Mouse (Mus musculus): ENCODE measurements around the gene 0610012G03Rik. TPM values are rescaled to one million over a fixed set of nuclear protein-coding genes. Genes with fewer than 3 reads are reported as not detected.
"Not testable (repeated sequence)": the region's sequence is repeated elsewhere in the genome, so short reads cannot be mapped to it uniquely, and the experiment has no call there.

The 0610012G03Rik gene
- polyA plus RNA-seq (2016; fragmentation: Nextera tagmentation; extraction: Ambion mirVana): 80.5 and 85.5 TPM in 2 replicates

- under 1% methylated on average over 55 of the region's 55 CpGs for WGBS
- H3K4me1 ChIP-seq: peaks cover 31% of the 10 kb centered on the region
- no peaks in the 10 kb centered on the region for H3K27me3 ChIP-seq (replicated peaks)
Measured at GRCm38 (mm10) chr16:31948345-31948774, at the start of gene 0610012G03Rik, which contains the start of gene Ncbp2. 0610012G03Rik (minus strand) TSS chr16:31948494. Ncbp2 (plus strand) TSS chr16:31948513.

GRCm38 (mm10) chr16:31996371-31996770, 48.1 kb upstream of the 0610012G03Rik start:
- Histone ChIP-seq H3K27ac (no peak overlapping the region), H3K4me2 (replicated peaks) (no peak overlapping the region)
- WGBS: 90% methylated on average over 5 of the region's 5 CpGs

More at GRCm38 (mm10) chr16:31948345-31948774, at the start of gene 0610012G03Rik, which contains the start of gene Ncbp2:
- peak; percentile 90 for ATAC-seq (ENCODE audit: low FRiP score, low read depth)
- no peaks in the 10 kb centered on the region for H3K9me3 ChIP-seq
- H3K4me2 ChIP-seq (replicated peaks): peak within 1 kb of the TSS; percentile 65
- H3K9ac ChIP-seq: peak within 1 kb of the TSS; percentile 88
- peak within 1 kb of the TSS; percentile 87 for H3K27ac ChIP-seq
- H3K36me3 ChIP-seq: peaks cover 15% of the 10 kb centered on the region; the same call in 1 of the 2 replicates
- peak within 1 kb of the TSS; percentile 87 for H3K4me3 ChIP-seq

GRCm38 (mm10) chr16:31993946-31994345, 45.7 kb upstream of the 0610012G03Rik start:
- Histone ChIP-seq H3K36me3 (peaks cover 27% of the 10 kb centered on the region), H3K4me1 (no peaks in the 10 kb centered on the region), H3K4me3 (no peak overlapping the region), H3K9me3 (no peaks in the 10 kb centered on the region), H3K27ac (no peak overlapping the region), H3K9ac (no peak overlapping the region), H3K4me2 (replicated peaks) (no peak overlapping the region), H3K27me3 (replicated peaks) (no peaks in the 10 kb centered on the region)
- ATAC-seq (ENCODE audit: low FRiP score, low read depth): no peak

More at GRCm38 (mm10) chr16:31996371-31996770, 48.1 kb upstream of the 0610012G03Rik start:
- H3K9me3 ChIP-seq: no peaks in the 10 kb centered on the region
- no peak overlapping the region for H3K9ac ChIP-seq
- peaks cover 14% of the 10 kb centered on the region for H3K36me3 ChIP-seq
- H3K27me3 ChIP-seq (replicated peaks): no peaks in the 10 kb centered on the region
- H3K4me3 ChIP-seq: no peak overlapping the region
- ATAC-seq (ENCODE audit: low FRiP score, low read depth): no peak
- H3K4me1 ChIP-seq: peaks cover 2% of the 10 kb centered on the region; the same call in 1 of the 2 replicates

GRCm38 (mm10) chr16:31993195-31993594, 44.9 kb upstream of the 0610012G03Rik start:
- Histone ChIP-seq H3K36me3 (peaks cover 34% of the 10 kb centered on the region), H3K27ac (no peak overlapping the region)
- WGBS: 98% methylated on average over 4 of the region's 4 CpGs

GRCm38 (mm10) chr16:31992039-31992438, 43.7 kb upstream of the 0610012G03Rik start:
- H3K9me3 ChIP-seq: no peaks in the 10 kb centered on the region
- WGBS: 51% methylated on average over 1 of the region's 1 CpGs
- no peaks in the 10 kb centered on the region for H3K4me1 ChIP-seq
- ATAC-seq (ENCODE audit: low FRiP score, low read depth): no peak
- no peak overlapping the region for H3K4me2 ChIP-seq (replicated peaks)
- H3K27ac ChIP-seq: no peak overlapping the region
- no peak overlapping the region for H3K9ac ChIP-seq
- H3K36me3 ChIP-seq: peaks cover 37% of the 10 kb centered on the region
- H3K4me3 ChIP-seq: no peak overlapping the region
- H3K27me3 ChIP-seq (replicated peaks): no peaks in the 10 kb centered on the region

More at GRCm38 (mm10) chr16:31993195-31993594, 44.9 kb upstream of the 0610012G03Rik start:
- Histone ChIP-seq H3K9ac (no peak overlapping the region), H3K9me3 (no peaks in the 10 kb centered on the region), H3K4me3 (no peak overlapping the region), H3K4me2 (replicated peaks) (no peak overlapping the region), H3K27me3 (replicated peaks) (no peaks in the 10 kb centered on the region), H3K4me1 (no peaks in the 10 kb centered on the region)
- no peak for ATAC-seq (ENCODE audit: low FRiP score, low read depth)

GRCm38 (mm10) chr16:31980946-31981345, 32.7 kb upstream of the 0610012G03Rik start:
- H3K4me2 ChIP-seq (replicated peaks): no peak overlapping the region
- H3K36me3 ChIP-seq: peaks cover 36% of the 10 kb centered on the region
- no peaks in the 10 kb centered on the region for H3K9me3 ChIP-seq
- WGBS: 79% methylated on average over 5 of the region's 5 CpGs
- no peaks in the 10 kb centered on the region for H3K4me1 ChIP-seq
- no peak overlapping the region for H3K9ac ChIP-seq
- no peak overlapping the region for H3K4me3 ChIP-seq
- H3K27ac ChIP-seq: no peak overlapping the region
- no peaks in the 10 kb centered on the region for H3K27me3 ChIP-seq (replicated peaks)
- no peak for ATAC-seq (ENCODE audit: low FRiP score, low read depth)

- WGBS: 97% methylated on average over 3 of the region's 3 CpGs
- Histone ChIP-seq H3K36me3 (peaks cover 43% of the 10 kb centered on the region), H3K27me3 (replicated peaks) (no peaks in the 10 kb centered on the region), H3K4me2 (replicated peaks) (no peak overlapping the region), H3K4me3 (no peak overlapping the region), H3K9ac (no peak overlapping the region), H3K27ac (no peak overlapping the region), H3K4me1 (no peaks in the 10 kb centered on the region), H3K9me3 (no peaks in the 10 kb centered on the region)
- ATAC-seq (ENCODE audit: low FRiP score, low read depth): no peak
Measured at GRCm38 (mm10) chr16:31979501-31979900, 31.2 kb upstream of the 0610012G03Rik start.

- no peaks in the 10 kb centered on the region for H3K27me3 ChIP-seq (replicated peaks)
- no peak overlapping the region for H3K4me2 ChIP-seq (replicated peaks)
- H3K4me1 ChIP-seq: no peaks in the 10 kb centered on the region
- ATAC-seq (ENCODE audit: low FRiP score, low read depth): no peak
- peaks cover 53% of the 10 kb centered on the region for H3K36me3 ChIP-seq
- no peak overlapping the region for H3K4me3 ChIP-seq
- no peaks in the 10 kb centered on the region for H3K9me3 ChIP-seq
- WGBS: 89% methylated on average over 4 of the region's 4 CpGs
- no peak overlapping the region for H3K27ac ChIP-seq
- no peak overlapping the region for H3K9ac ChIP-seq
Measured at GRCm38 (mm10) chr16:31975258-31975657, 27.0 kb upstream of the 0610012G03Rik start.

GRCm38 (mm10) chr16:31963224-31963623, 14.9 kb upstream of the 0610012G03Rik start:
- Histone ChIP-seq H3K4me1 (no peaks in the 10 kb centered on the region), H3K36me3 (peaks cover 63% of the 10 kb centered on the region), H3K9me3 (no peaks in the 10 kb centered on the region), H3K27me3 (replicated peaks) (no peaks in the 10 kb centered on the region), H3K9ac (no peak overlapping the region), H3K4me2 (replicated peaks) (no peak overlapping the region), H3K4me3 (no peak overlapping the region), H3K27ac (no peak overlapping the region)
- no peak for ATAC-seq (ENCODE audit: low FRiP score, low read depth)
- 91% methylated on average over 7 of the region's 7 CpGs for WGBS

- peak; percentile 67 for ATAC-seq (ENCODE audit: low FRiP score, low read depth)
- H3K4me2 ChIP-seq (replicated peaks): peak overlapping the region; percentile 65
- peak overlapping the region; percentile 87 for H3K27ac ChIP-seq
- WGBS: under 1% methylated on average over 38 of the region's 38 CpGs
- peaks cover 31% of the 10 kb centered on the region for H3K4me1 ChIP-seq
- no peaks in the 10 kb centered on the region for H3K27me3 ChIP-seq (replicated peaks)
- H3K4me3 ChIP-seq: peak overlapping the region; percentile 87
- H3K9me3 ChIP-seq: no peaks in the 10 kb centered on the region
- H3K36me3 ChIP-seq: peaks cover 15% of the 10 kb centered on the region; the same call in 1 of the 2 replicates
- H3K9ac ChIP-seq: peak overlapping the region; percentile 88
Measured at GRCm38 (mm10) chr16:31947901-31948316, 385 bp downstream of the 0610012G03Rik start.

- WGBS: 38% methylated on average over 8 of the region's 8 CpGs
- no peak overlapping the region for H3K27ac ChIP-seq
- peaks cover 31% of the 10 kb centered on the region for H3K4me1 ChIP-seq
Measured at GRCm38 (mm10) chr16:31947333-31947732, 961 bp downstream of the 0610012G03Rik start.

GRCm38 (mm10) chr16:31945986-31946385, 2.3 kb downstream of the 0610012G03Rik start:
- 90% methylated on average over 6 of the region's 6 CpGs for WGBS
- Histone ChIP-seq H3K4me2 (replicated peaks) (peak overlapping the region; percentile 65), H3K4me1 (peaks cover 31% of the 10 kb centered on the region)
- ATAC-seq (ENCODE audit: low FRiP score, low read depth); H3K27me3 ChIP-seq (replicated peaks); H3K4me3 ChIP-seq; H3K27ac ChIP-seq; H3K36me3 ChIP-seq; H3K9me3 ChIP-seq; H3K9ac ChIP-seq: not testable (repeated sequence)

More at GRCm38 (mm10) chr16:31947333-31947732, 961 bp downstream of the 0610012G03Rik start:
- ATAC-seq (ENCODE audit: low FRiP score, low read depth): no peak
- H3K27me3 ChIP-seq (replicated peaks): no peaks in the 10 kb centered on the region
- peak overlapping the region; percentile 65 for H3K4me2 ChIP-seq (replicated peaks)
- no peaks in the 10 kb centered on the region for H3K9me3 ChIP-seq
- H3K36me3 ChIP-seq: peaks cover 12% of the 10 kb centered on the region; the same call in 1 of the 2 replicates
- H3K4me3 ChIP-seq: peak overlapping the region; percentile 87
- peak overlapping the region; percentile 88 for H3K9ac ChIP-seq

GRCm38 (mm10) chr16:31945372-31945771, 2.9 kb downstream of the 0610012G03Rik start:
- H3K4me1 ChIP-seq: peaks cover 31% of the 10 kb centered on the region

More at GRCm38 (mm10) chr16:31945372-31945771, 2.9 kb downstream of the 0610012G03Rik start:
- Histone ChIP-seq H3K27ac (no peak overlapping the region), H3K36me3 (peaks cover under 1% of the 10 kb centered on the region; the same call in 1 of the 2 replicates), H3K4me2 (replicated peaks) (no peak overlapping the region), H3K9me3 (no peaks in the 10 kb centered on the region), H3K9ac (no peak overlapping the region), H3K27me3 (replicated peaks) (no peaks in the 10 kb centered on the region), H3K4me3 (no peak overlapping the region)
- ATAC-seq (ENCODE audit: low FRiP score, low read depth): no peak
- 88% methylated on average over 6 of the region's 6 CpGs for WGBS

Data from neural tube, embryonic 12.5 days (tissue).